Mouse (Mus musculus) adrenal gland, adult 10 weeks (tissue): ENCODE measurements around the gene Trmt112. TPM values are rescaled to one million over a fixed set of nuclear protein-coding genes. Genes with fewer than 3 reads are reported as not detected.

ENCODE experiments used
- polyA plus RNA-seq: library from polyadenylated mRNA; stranded (reverse); fragments of 350-450 nt; fragmentation: Illumina TruSeq; extraction: RNeasy Lipid Tissue Mini Kit (QIAGEN cat#74804); gene quantifications from one replicate; pipeline ENCODE4 v1.2.3, GENCODE M21; 2014; ENCODE audit warnings: low read depth, low replicate concordance

Trmt112 gene
- polyA plus RNA-seq, result 34.2 TPM

DNA sequence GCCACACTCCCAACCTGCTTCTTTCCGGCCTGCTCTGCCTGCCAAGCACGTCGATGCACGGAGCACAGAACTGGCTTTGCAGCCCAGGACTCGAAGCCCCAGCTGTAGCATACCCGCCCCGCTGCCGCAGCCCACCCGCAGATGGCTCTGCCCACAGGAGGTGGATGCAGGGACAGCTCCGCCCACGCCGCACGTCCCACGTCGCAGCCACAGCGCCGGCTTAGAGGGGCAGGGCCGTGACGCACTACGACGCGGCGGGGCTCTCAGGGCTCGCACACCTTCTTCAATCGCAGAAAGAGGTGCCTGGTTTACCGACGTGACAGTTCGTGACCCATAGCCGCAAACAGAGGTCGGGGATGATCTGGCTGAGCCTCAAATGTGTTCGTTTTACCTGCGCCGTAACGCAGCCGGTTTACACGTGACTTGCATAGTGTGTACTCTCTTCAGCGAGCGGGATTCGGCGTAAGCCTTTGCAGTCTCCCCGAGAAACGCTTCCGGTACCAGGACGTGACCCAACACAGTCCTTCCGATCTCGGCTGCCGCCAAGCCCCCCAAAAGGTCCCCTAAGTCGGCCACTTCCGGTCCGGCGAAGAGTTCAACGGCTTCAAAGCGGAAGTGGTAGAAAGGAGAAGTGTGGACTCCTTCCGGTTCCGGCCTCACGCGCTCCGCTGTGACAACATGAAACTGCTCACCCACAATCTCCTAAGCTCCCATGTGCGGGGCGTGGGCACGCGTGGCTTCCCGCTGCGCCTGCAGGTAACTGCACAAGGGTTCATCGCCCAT is at the start of gene Trmt112, which contains the start of gene Prdx5:
Gene Trmt112 (plus strand): TSS at position 192 of the 783 bp plus-strand sequence.
Gene Prdx5 (minus strand): TSS at position 600 of the 783 bp plus-strand sequence.

GRCm38 (mm10) chr19:6921647-6922567 is 12.4 kb downstream of the Trmt112 start, which contains the start of gene Esrra:
TSS of gene Esrra (minus strand) at chr19:6921813.

DNA sequence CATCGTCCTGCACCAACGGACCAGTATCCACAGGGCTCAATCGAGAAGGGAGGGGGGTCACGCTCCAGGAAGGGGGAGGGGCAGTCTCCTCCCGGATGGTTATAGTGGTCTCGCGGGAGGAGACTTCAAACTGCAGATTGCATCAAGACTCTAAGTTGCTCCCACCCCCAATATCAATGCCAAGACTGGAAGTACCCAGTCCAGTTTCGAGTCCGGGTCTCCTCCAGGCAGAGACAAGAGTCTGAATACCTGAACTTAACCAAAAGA is 15.7 kb downstream of the Trmt112 start, which contains the start of gene Catsperz:
Gene Catsperz (minus strand): TSS at position 74 of the 267 bp plus-strand sequence.

DNA sequence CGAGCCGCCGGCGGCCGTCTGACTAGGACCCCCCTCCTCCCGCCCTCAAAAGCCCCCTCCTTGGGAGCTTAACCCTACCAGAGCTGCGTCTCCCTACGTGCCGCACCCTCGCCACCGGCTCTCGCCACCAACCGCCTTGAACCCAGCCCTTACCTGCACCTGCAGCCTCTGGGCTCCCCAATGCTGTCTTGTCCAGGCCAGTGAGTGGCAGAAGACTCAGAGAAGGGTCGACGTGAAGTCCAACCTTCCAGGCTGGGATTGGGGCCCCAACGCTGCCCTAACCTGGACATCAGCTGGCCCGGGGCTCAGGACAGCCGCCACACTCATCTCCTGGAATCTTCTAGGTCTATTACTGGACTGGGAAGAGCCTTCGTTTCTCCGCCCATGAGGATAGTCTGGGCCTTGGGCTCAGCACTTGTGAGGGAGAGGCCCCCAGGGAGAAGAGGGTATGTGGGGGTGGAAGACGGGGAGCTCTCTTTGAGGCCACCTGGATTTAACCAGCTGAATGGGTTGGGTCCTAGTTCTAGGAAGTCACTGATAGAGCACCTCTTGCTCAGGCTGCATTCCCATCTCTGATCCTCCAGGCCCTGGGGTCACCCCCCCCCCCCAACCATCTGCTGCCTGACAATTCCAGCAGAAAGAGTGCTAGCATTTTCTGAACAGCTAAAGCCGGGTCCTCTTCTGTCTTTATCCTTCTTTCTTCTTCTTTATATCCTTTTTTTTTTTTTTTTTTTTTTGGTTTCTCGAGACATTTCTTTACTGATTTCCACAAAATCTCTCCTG is 24.9 kb downstream of the Trmt112 start, which contains the start of gene Kcnk4:
Gene Kcnk4 (minus strand): TSS at position 321 of the 783 bp plus-strand sequence.

DNA sequence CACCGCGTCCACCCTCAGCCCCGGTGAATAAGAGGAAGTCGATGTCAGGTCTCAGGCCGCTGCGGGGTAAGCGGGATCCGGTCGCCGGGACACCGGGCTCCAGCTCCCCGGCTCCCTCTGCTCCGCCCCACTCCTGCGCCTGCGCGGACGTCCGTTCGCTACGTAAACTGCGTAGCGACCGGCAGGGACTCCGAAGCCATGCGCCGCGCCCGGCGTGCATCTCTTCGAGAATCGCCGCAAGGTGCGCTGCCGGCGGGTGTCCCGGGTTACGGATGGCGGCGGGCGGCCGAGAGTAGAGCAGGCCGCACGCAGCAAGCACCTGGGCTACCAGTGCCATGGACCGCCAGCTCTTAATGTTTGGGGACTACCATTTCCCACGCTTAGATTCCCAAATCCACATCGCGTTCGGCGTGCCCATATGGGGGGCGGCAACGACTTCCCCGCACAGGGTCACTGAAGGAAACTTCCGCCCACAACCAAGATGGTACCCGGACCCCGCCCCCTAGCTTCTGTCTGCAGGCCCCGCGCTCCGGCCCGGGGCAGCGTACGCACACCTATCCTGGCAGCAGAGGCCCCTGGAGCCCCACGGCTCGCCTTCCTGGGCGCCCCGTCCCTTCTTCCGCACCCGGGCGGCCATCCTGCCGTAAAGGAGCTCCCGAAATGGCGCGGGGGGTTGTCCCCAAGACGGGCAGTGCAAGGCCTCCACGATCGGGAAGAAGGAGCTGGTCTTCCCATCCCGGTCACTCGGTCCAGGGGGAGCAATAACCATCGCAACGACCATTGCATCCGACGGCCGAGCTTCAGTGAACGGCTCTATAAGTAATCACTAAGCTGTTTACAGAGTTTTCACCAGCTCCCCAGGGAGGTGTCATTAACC is 32.1 kb downstream of the Trmt112 start, which contains the start of gene Bad:
Gene Bad (plus strand): TSS at position 490 of the 877 bp plus-strand sequence.

DNA sequence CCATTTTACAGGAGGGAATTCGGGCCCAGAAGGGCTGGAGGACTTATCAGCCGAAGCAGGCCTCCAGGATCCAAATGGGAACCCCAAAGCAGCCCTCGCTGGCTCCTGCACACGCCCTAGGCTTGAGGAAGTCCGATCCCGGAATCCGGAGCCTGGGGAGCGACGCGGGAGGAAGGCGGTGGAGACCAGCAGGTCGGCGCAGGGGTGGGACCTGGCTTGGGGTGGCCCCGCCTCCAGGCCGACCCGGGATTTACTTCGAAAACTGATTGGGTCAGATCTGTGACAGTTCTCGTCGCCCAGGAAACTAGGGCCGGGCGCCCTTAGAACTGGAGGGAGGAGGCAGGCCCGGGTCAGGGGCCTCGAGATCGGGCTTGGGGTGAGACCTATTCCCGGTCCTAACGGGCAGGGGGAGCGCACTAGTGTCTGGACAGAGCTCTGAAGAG is 32.8 kb downstream of the Trmt112 start, which contains the start of gene Gpr137:
Gene Gpr137 (minus strand): TSS at position 232 of the 443 bp plus-strand sequence.

Other genes with a start within 250 kb of the Trmt112 start
- not detected for gene Rps6ka4, start 69.1 kb upstream of the Trmt112 start, polyA plus RNA-seq
- not detected for gene Ccdc88b, start 51.5 kb upstream of the Trmt112 start, polyA plus RNA-seq
- gene Prdx5, start 408 bp downstream of the Trmt112 start, polyA plus RNA-seq, result 18.6 TPM
- gene Esrra, start 12.1 kb downstream of the Trmt112 start, polyA plus RNA-seq, result 0.76 TPM
- gene Catsperz, start 15.7 kb downstream of the Trmt112 start, polyA plus RNA-seq, result not detected
- gene Kcnk4, start 24.8 kb downstream of the Trmt112 start, polyA plus RNA-seq, result not detected
- gene Bad, start 32.2 kb downstream of the Trmt112 start, polyA plus RNA-seq, result not detected
- gene Gpr137, start 32.8 kb downstream of the Trmt112 start, polyA plus RNA-seq, result not detected
- 6.6 TPM for gene Ppp1r14b, start 65.3 kb downstream of the Trmt112 start, polyA plus RNA-seq
- 3.5 TPM for gene Plcb3, start 66.8 kb downstream of the Trmt112 start, polyA plus RNA-seq
- gene Fkbp2, start 70.8 kb downstream of the Trmt112 start, polyA plus RNA-seq, result 15.7 TPM
- 12.7 TPM for gene Vegfb, start 78.0 kb downstream of the Trmt112 start, polyA plus RNA-seq
- gene Dnajc4, start 82.9 kb downstream of the Trmt112 start, polyA plus RNA-seq, result 2.3 TPM
- gene Nudt22, start 86.4 kb downstream of the Trmt112 start, polyA plus RNA-seq, result 1.3 TPM
- not detected for gene Trpt1, start 86.4 kb downstream of the Trmt112 start, polyA plus RNA-seq
- 0.17 TPM for gene Fermt3, start 109.8 kb downstream of the Trmt112 start, polyA plus RNA-seq
- gene Stip1, start 130.3 kb downstream of the Trmt112 start, polyA plus RNA-seq, result 112 TPM
- 8.3 TPM for gene Macrod1, start 147.1 kb downstream of the Trmt112 start, polyA plus RNA-seq
- 0.35 TPM for gene Flrt1, start 196.0 kb downstream of the Trmt112 start, polyA plus RNA-seq